Mouse (Mus musculus) olfactory bulb, adult 2 months (tissue): ENCODE results near the gene Chd1.

Experiments used
- CTCF ChIP-seq: fragments of 200-500 bp; IDR thresholded peaks from 2 replicates; pipeline ENCODE4 v1.5.1; 2012; ENCODE audit warnings: low read depth, mild to moderate bottlenecking, low read length, moderate library complexity; ENCODE audit not compliant: insufficient read depth
- POLR2A ChIP-seq: fragments of 200-500 bp; IDR thresholded peaks from 2 replicates; pipeline ENCODE4 v1.6.1; 2012; ENCODE audit warnings: mild to moderate bottlenecking, low read depth, low read length, moderate library complexity; ENCODE audit not compliant: insufficient read depth

- TF ChIP-seq CTCF = no peak
- no peak for TF ChIP-seq POLR2A
These were observed 651 bp upstream of the Chd1 start for GRCm38 (mm10) chr17:15704158-15704474.
